In genomic region chr17:30024651-30025050, GRCm38 (mm10) we compare ENCODE assay signal across 8 mouse cellular contexts. TPM values are rescaled to one million over a fixed set of nuclear protein-coding genes. Genes with fewer than 3 reads are reported as not detected.
DNase-seq lines count a peak whose midpoint lies in the region; ATAC-seq and TF ChIP-seq lines count a peak whose summit lies in the region.

No protein-coding gene starts in this region.

- WGBS in midbrain, embryonic 11.5 days = 64% methylated on average over 5 of the region's 5 CpGs
- WGBS in midbrain, embryonic 16.5 days = 62% methylated on average over 5 of the region's 5 CpGs
- WGBS in lung, embryonic 14.5 days = 50% methylated on average over 5 of the region's 5 CpGs

- no peak overlapping the region for H3K4me3 ChIP-seq in midbrain, embryonic 11.5 days (ENCODE audit: low read depth, low read length)
- H3K4me3 ChIP-seq in midbrain, embryonic 16.5 days (ENCODE audit: low read depth, low read length) = no peak overlapping the region
- H3K4me3 ChIP-seq in embryonic fibroblast, embryonic 13.5 days (ENCODE audit: insufficient read depth, low read length) = no peak overlapping the region
- H3K4me3 ChIP-seq in lung, embryonic 14.5 days (ENCODE audit: low read depth, low read length) = no peak overlapping the region

- peak; percentile 50; the same call in 1 of the 2 replicates for TF ChIP-seq CTCF in embryonic fibroblast, embryonic 13.5 days (IDR thresholded peaks at IDR 0.05; ENCODE audit: borderline replicate concordance, insufficient read depth, low read length)
- peak; percentile 83 for TF ChIP-seq CTCF in lung, embryonic 14.5 days (IDR thresholded peaks at IDR 0.05; ENCODE audit: low read depth)

- H3K9me3 ChIP-seq in midbrain, embryonic 11.5 days (ENCODE audit: control insufficient read depth, low read length) = no peaks in the 10 kb centered on the region
- no peaks in the 10 kb centered on the region for H3K9me3 ChIP-seq in midbrain, embryonic 16.5 days (replicated peaks; ENCODE audit: control insufficient read depth, low read length, poor library complexity, severe bottlenecking)
- no peaks in the 10 kb centered on the region for H3K9me3 ChIP-seq in lung, embryonic 14.5 days (ENCODE audit: low read depth, low read length)

- H3K27ac ChIP-seq in midbrain, embryonic 11.5 days (ENCODE audit: low read depth, low read length) = no peak overlapping the region
- H3K27ac ChIP-seq in midbrain, embryonic 16.5 days (ENCODE audit: low read length) = no peak overlapping the region
- no peak overlapping the region for H3K27ac ChIP-seq in embryonic fibroblast, embryonic 13.5 days (ENCODE audit: insufficient read depth, low read length)
- no peak overlapping the region for H3K27ac ChIP-seq in lung, embryonic 14.5 days (ENCODE audit: low read depth)

- H3K4me1 ChIP-seq in midbrain, embryonic 11.5 days (ENCODE audit: control insufficient read depth, insufficient read depth, low read length) = peaks cover 8% of the 10 kb centered on the region; the same call in 1 of the 2 replicates
- H3K4me1 ChIP-seq in midbrain, embryonic 16.5 days (ENCODE audit: control insufficient read depth, insufficient read depth, low read length) = peaks cover 29% of the 10 kb centered on the region
- peaks cover 26% of the 10 kb centered on the region for H3K4me1 ChIP-seq in embryonic fibroblast, embryonic 13.5 days (ENCODE audit: control insufficient read depth, insufficient read depth, low read length)
- H3K4me1 ChIP-seq in lung, embryonic 14.5 days (ENCODE audit: insufficient read depth) = peaks cover 30% of the 10 kb centered on the region

- H3K27me3 ChIP-seq in midbrain, embryonic 11.5 days (ENCODE audit: control insufficient read depth, insufficient read depth, low read length) = no peaks in the 10 kb centered on the region
- no peaks in the 10 kb centered on the region for H3K27me3 ChIP-seq in midbrain, embryonic 16.5 days (ENCODE audit: control insufficient read depth, insufficient read depth, low read depth, low read length)
- H3K27me3 ChIP-seq in lung, embryonic 14.5 days (ENCODE audit: insufficient read depth, low read length) = no peaks in the 10 kb centered on the region

- DNase-seq in midbrain, embryonic 11.5 days (ENCODE audit: low spot score, missing footprints) = peak; percentile 91
- peak; percentile 22 to 63 for DNase-seq in adrenal gland, postnatal 4 days (ENCODE audit: low spot score in 2 of 2)
- DNase-seq in kidney, postnatal 14 days = peak; percentile 84
- peak; percentile 87 for DNase-seq in lung, embryonic 14.5 days
- peak; percentile 49 for DNase-seq in skeletal muscle tissue, adult 2 months (ENCODE audit: low read depth, low spot score)
- DNase-seq in yolk sac, embryonic 10.5 days (ENCODE audit: low spot score) = no peak

- H3K36me3 ChIP-seq in midbrain, embryonic 11.5 days (ENCODE audit: control insufficient read depth, insufficient read depth, low read length) = no peaks in the 10 kb centered on the region
- H3K36me3 ChIP-seq in midbrain, embryonic 16.5 days (ENCODE audit: control insufficient read depth, insufficient read depth, low read length) = no peaks in the 10 kb centered on the region
- no peaks in the 10 kb centered on the region for H3K36me3 ChIP-seq in lung, embryonic 14.5 days (ENCODE audit: insufficient read depth)

- H3K4me2 ChIP-seq in midbrain, embryonic 11.5 days = no peak overlapping the region
- H3K4me2 ChIP-seq in midbrain, embryonic 16.5 days (ENCODE audit: low read length) = no peak overlapping the region
- H3K4me2 ChIP-seq in lung, embryonic 14.5 days = no peak overlapping the region

- no peak for TF ChIP-seq POLR2A in embryonic fibroblast, embryonic 13.5 days (IDR thresholded peaks at IDR 0.05; ENCODE audit: low read depth, low read length)

- no peak overlapping the region for H3K9ac ChIP-seq in midbrain, embryonic 11.5 days (ENCODE audit: low read length)
- H3K9ac ChIP-seq in midbrain, embryonic 16.5 days (ENCODE audit: low read depth, low read length) = no peak overlapping the region
- no peak overlapping the region for H3K9ac ChIP-seq in lung, embryonic 14.5 days

- ATAC-seq in midbrain, embryonic 11.5 days (ENCODE audit: low FRiP score) = no peak
- no peak for ATAC-seq in midbrain, embryonic 16.5 days
- ATAC-seq in lung, embryonic 14.5 days (ENCODE audit: insufficient read depth) = no peak

RNA-seq across cellular contexts. Expression of gene Zfand3, which starts 20.1 kb away (rescaled TPM):
- polyA plus RNA-seq in midbrain, embryonic 11.5 days (2014; fragmentation: Nextera tagmentation; extraction: Ambion mirVana) = 63.9 and 64.7 TPM in 2 replicates
- 48.7 and 51.5 TPM in 2 replicates for polyA plus RNA-seq in midbrain, embryonic 16.5 days (2015; fragmentation: Nextera tagmentation; extraction: Ambion mirVana)
- total RNA-seq in adrenal gland, postnatal 4 days (2021) = 100 to 1,000 TPM; 140 to 145 TPM
- 151 and 158 TPM in 2 replicates for polyA plus RNA-seq in embryonic fibroblast, embryonic 13.5 days (2011; ENCODE audit: insufficient read length, low read depth, missing spikeins)
- polyA plus RNA-seq in lung, embryonic 14.5 days (2014; fragmentation: Nextera tagmentation; extraction: Ambion mirVana) = 41.2 and 47.5 TPM in 2 replicates

RNA-seq across cellular contexts. Expression of gene Mdga1, which starts 54.8 kb away (rescaled TPM):
- 5.8 and 6.5 TPM in 2 replicates for polyA plus RNA-seq in midbrain, embryonic 11.5 days (2014; fragmentation: Nextera tagmentation; extraction: Ambion mirVana)
- polyA plus RNA-seq in midbrain, embryonic 16.5 days (2015; fragmentation: Nextera tagmentation; extraction: Ambion mirVana) = 14.3 and 14.7 TPM in 2 replicates
- 1 to 10 TPM; 3.1 to 6.8 TPM for total RNA-seq in adrenal gland, postnatal 4 days (2021)
- polyA plus RNA-seq in embryonic fibroblast, embryonic 13.5 days (2011; ENCODE audit: insufficient read length, low read depth, missing spikeins) = 7.6 and 9.9 TPM in 2 replicates
- polyA plus RNA-seq in lung, embryonic 14.5 days (2014; fragmentation: Nextera tagmentation; extraction: Ambion mirVana) = 4.7 and 8.9 TPM in 2 replicates
